Mouse (Mus musculus) stomach, postnatal 0 days (tissue): ENCODE measurements around the gene Ptk7. TPM values are rescaled to one million over a fixed set of nuclear protein-coding genes. Genes with fewer than 3 reads are reported as not detected.
A peak's percentile ranks its signal among the peaks of the same experiment; 100 is the strongest.

ENCODE experiments used
- ATAC-seq: fragments of 200-750 bp; cut with Nextera tagmentation; 2 replicates; pipeline ENCODE4 v1.8.0; 2017; ENCODE audit not compliant: low FRiP score, low TSS enrichment
- DNase-seq: peaks from one replicate; pipeline ENCODE4 v3.0.0-alpha.2; 2016; ENCODE audit warnings: low spot score
- H3K27ac ChIP-seq: fragments of 300-500 bp; sonication (generic); replicated peaks from 2 replicates; pipeline ENCODE4 v1.5.1; 2014; ENCODE audit warnings: mild to moderate bottlenecking, control low read depth
- H3K27me3 ChIP-seq: fragments of 300-500 bp; sonication (generic); 2 replicates; pipeline ENCODE4 v1.6.1; 2014; ENCODE audit warnings: low read length; ENCODE audit not compliant: control insufficient read depth, insufficient read depth
- H3K36me3 ChIP-seq: fragments of 300-500 bp; sonication (generic); 2 replicates; pipeline ENCODE4 v1.6.1; 2014; ENCODE audit warnings: low read length, mixed read lengths; ENCODE audit not compliant: control insufficient read depth, insufficient read depth
- H3K4me1 ChIP-seq: fragments of 300-500 bp; sonication (generic); replicated peaks from 2 replicates; pipeline ENCODE4 v1.6.1; 2014; ENCODE audit warnings: antibody characterized with exemption; ENCODE audit not compliant: control insufficient read depth, insufficient read depth
- H3K4me2 ChIP-seq: fragments of 300-500 bp; sonication (generic); replicated peaks from 2 replicates; pipeline ENCODE4 v1.6.1; 2014; ENCODE audit warnings: low read depth, mild to moderate bottlenecking, control low read depth, moderate library complexity
- H3K4me3 ChIP-seq: fragments of 300-500 bp; sonication (generic); 2 replicates; pipeline ENCODE4 v1.5.1; 2014; ENCODE audit warnings: low read depth, low read length, control low read depth
- H3K9ac ChIP-seq: fragments of 300-500 bp; sonication (generic); 2 replicates; pipeline ENCODE4 v1.6.1; 2014; ENCODE audit warnings: mild to moderate bottlenecking, low read length, control low read depth, mixed read lengths
- H3K9me3 ChIP-seq: fragments of 300-500 bp; sonication (generic); 2 replicates; pipeline ENCODE4 v1.6.1; 2016; ENCODE audit warnings: low read length; ENCODE audit not compliant: control insufficient read depth
- CTCF ChIP-seq: IDR thresholded peaks from 2 replicates; pipeline ENCODE4 v1.5.1; 2016; ENCODE audit warnings: antibody characterized with exemption, low read depth, mild to moderate bottlenecking, moderate library complexity
- EP300 ChIP-seq: optimal IDR thresholded peaks from 2 replicates; pipeline ENCODE3; 2016; ENCODE audit warnings: antibody characterized with exemption
- WGBS: fragments of 180-500 bp; shearing (Covaris S2); extraction: QIAGEN DNeasy Blood & Tissue Kit; methylation state at CpG from one replicate; pipeline ENCODE4 v1.1.7; 2014; 5-methylcytosine and 5-hydroxymethylcytosine counted together
- polyA plus RNA-seq: library from polyadenylated mRNA; unstranded; fragments of >200 nt; fragmentation: Nextera tagmentation; extraction: Ambion mirVana; gene quantifications from 2 replicates; pipeline ENCODE4 v1.2.1, GENCODE M21; 2015

Ptk7 gene
- polyA plus RNA-seq, 1 experiment from 2014 or later: 29.4 TPM

DNA sequence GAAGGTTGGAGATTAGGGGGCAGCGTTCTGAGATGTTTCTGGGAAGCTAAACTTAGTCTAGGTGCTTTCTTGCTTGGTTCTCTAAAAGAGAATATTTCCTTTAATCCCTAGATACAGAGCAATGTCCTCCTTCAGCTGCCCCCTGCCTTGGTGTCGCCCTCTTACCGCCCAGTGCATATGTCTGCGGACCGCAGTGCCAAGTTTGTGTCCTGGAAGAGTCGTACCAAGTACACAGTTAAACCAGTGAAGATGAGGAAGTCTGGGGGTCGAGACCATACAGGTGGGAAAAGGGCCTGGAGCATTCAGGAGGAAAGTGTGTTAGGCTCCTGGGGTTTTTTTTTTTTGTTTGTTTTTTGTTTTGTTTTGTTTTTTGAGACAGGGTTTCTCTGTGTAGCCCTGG lies 18.0 kb upstream of the Ptk7 start:
- H3K27me3 ChIP-seq: no peaks in the 10 kb centered on the region
- H3K27ac ChIP-seq: no peak overlapping the region
- no peak overlapping the region for H3K4me2 ChIP-seq
- 0 out of 2 replicates have a peak, but pooled peaks cover 2% of the 10 kb centered on the region for H3K36me3 ChIP-seq
- DNase-seq: no peak
- H3K4me3 ChIP-seq: no peak overlapping the region
- peaks cover 3% of the 10 kb centered on the region for H3K4me1 ChIP-seq
- TF ChIP-seq EP300 (no peak), CTCF (no peak)
- ATAC-seq: no peak
- WGBS: 87% methylated on average over 7 of the region's 7 CpGs
- H3K9me3 ChIP-seq: no peaks in the 10 kb centered on the region
- no peak overlapping the region for H3K9ac ChIP-seq

DNA sequence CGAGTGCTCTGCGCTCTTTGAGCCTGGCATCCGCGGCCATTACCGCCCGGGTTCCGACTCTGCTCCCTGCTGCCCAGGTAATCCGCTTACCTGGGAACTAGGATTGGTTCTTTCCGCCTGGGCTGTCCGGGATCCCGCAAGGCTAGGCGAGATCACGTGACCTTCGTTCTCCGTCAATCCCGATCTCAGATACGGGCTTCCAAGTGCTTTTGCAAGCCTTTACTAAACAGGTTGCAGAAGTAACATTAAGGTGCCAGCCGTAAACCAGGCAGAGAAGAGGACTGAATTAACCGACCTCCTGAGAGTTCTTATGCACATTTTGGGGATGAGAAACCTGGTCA lies 17.0 kb upstream of the Ptk7 start:
- no peak; the same call in 1 of the 2 replicates for ATAC-seq

DNA sequence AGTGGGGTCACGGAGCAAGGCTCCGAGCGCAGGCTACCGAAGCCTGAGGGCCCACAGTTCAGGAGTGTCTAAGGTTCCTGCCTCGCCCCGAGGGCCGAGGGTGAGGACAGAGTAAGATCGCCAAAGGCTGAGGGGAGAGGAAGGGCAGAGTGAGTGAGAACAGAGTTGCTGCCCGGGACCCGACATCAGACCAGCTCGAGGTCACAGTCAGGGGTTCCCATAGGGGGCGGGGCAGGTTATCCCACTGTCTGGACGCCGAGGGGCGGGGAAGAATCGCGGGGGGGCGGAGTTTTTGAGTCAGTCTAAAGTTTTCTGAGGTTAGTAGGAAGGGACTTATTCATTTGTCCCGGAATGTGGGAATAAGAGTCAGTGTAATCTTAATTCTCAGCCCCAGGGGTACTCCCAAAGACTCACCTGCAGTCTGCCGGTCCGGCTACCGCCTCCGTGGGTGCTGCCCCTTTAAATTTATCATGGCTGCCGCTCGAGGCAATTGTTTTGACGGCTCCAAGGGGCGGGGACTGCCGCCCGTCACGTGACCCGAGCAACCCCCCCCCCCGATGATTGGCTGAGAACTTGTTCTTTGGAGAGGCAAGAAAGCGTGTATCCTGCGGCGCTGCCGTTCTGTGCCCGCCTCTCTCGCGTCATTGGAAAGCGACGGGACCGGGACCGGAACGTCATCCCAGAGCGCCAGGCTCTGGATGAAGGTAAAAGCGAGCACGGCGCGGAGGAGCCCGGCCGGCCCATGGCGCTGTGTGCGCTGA lies 16.4 kb upstream of the Ptk7 start, which contains the start of the genes Klc4 and Mrpl2:
Gene Klc4, minus strand, starts transcription at position 462 of the 761 bp plus-strand sequence.
Gene Mrpl2, plus strand, starts transcription at position 669 of the 761 bp plus-strand sequence.
- Histone ChIP-seq H3K4me2 (peak within 1 kb of the TSS; percentile 95), H3K4me1 (no peaks in the 10 kb centered on the region), H3K9ac (peak within 1 kb of the TSS; percentile 74), H3K9me3 (no peaks in the 10 kb centered on the region), H3K27ac (peak within 1 kb of the TSS; percentile 91), H3K4me3 (peak within 1 kb of the TSS; percentile 60), H3K36me3 (peaks cover 9% of the 10 kb centered on the region; the same call in 1 of the 2 replicates), H3K27me3 (no peaks in the 10 kb centered on the region)
- TF ChIP-seq EP300 (no peak), CTCF (0 out of 2 replicates have a peak, but pooled peaks have one; percentile 24)
- under 1% methylated on average over 52 of the region's 53 CpGs for WGBS
- ATAC-seq: peak; percentile 79
- peak; percentile 100 for DNase-seq

More for the DNA sequence above, 17.0 kb upstream of the Ptk7 start:
- TF ChIP-seq CTCF (peak; percentile 18; the same call in 1 of the 2 replicates), EP300 (no peak)
- Histone ChIP-seq H3K9ac (peak overlapping the region; percentile 69), H3K9me3 (no peaks in the 10 kb centered on the region), H3K4me2 (peak overlapping the region; percentile 88), H3K36me3 (peaks cover 7% of the 10 kb centered on the region; the same call in 1 of the 2 replicates), H3K27me3 (no peaks in the 10 kb centered on the region), H3K4me3 (peak overlapping the region; percentile 60), H3K4me1 (no peaks in the 10 kb centered on the region), H3K27ac (peak overlapping the region; percentile 73)
- DNase-seq: no peak
- WGBS: under 1% methylated on average over 19 of the region's 19 CpGs

DNA sequence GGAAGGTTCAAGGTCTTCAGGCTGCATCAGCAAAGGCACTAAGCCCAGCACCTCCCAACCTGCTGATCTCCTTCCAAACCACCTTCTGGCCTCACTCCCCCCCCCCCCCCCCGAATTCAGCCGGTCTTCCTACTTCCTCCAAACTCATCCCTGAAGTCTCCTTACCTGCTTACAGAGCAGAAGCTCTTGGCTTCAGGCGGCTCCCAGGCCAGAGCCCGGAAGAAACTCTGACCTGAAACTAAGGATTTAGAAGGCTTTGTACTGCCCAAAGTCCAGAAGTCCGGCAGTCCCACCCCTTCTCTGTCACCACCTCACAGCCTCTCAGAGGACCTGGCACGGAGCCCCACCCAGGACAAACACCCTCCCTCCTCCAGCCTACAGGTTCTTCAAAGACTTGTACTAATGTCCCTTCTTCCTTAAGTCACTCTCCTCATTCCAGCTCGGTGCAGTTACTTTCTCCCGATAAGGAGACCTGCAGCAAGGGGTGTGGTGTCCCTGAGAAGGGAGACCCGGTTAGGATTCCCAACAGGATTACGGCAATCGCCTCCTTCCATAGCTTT lies 15.7 kb upstream of the Ptk7 start:
- peak overlapping the region; percentile 60 for H3K4me3 ChIP-seq
- ATAC-seq (peak; percentile 82), DNase-seq (peak; percentile 90)
- H3K36me3 ChIP-seq: peaks cover 15% of the 10 kb centered on the region; the same call in 1 of the 2 replicates
- 4% methylated on average over 10 of the region's 11 CpGs for WGBS
- no peaks in the 10 kb centered on the region for H3K4me1 ChIP-seq
- no peaks in the 10 kb centered on the region for H3K9me3 ChIP-seq
- H3K27ac ChIP-seq: peak overlapping the region; percentile 91
- TF ChIP-seq CTCF: no peak
- no peak for TF ChIP-seq EP300
- no peaks in the 10 kb centered on the region for H3K27me3 ChIP-seq
- peak overlapping the region; percentile 74 for H3K9ac ChIP-seq
- H3K4me2 ChIP-seq: peak overlapping the region; percentile 95

DNA sequence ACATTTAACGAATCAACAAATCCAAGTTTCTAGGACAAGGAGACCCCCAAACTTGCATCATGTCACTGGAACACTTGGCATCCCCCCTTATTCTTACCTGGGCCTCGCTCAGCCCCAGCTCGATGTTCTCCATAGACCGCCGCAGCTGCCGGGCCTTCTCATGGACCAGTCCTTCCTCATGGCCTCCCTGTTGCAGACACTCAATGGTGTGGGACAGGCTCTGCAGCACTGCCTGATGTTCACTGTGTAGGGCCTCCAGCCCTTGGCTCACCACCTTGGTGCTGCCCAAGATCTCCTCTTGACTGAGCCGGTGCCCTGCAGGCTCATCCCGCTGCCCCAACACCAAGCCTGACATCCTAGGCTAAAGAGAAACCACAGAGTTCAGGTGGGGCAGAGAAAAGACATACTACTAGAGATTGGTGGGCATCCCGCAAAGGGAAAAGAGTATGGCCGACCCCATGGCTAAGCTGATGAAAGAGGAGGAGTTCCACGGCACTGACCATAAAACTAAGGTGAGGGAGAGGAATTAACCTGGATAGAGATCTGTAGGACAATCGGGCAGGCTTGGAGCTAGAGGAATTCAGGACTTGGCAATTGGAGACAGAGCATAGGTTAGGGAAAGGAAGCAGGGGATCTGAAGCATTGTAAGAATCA lies 15.0 kb upstream of the Ptk7 start:
- Histone ChIP-seq H3K4me3 (peak overlapping the region; percentile 60), H3K27ac (peak overlapping the region; percentile 91), H3K4me2 (peak overlapping the region; percentile 95), H3K9ac (peak overlapping the region; percentile 74), H3K36me3 (peaks cover 15% of the 10 kb centered on the region; the same call in 1 of the 2 replicates), H3K27me3 (no peaks in the 10 kb centered on the region), H3K4me1 (no peaks in the 10 kb centered on the region), H3K9me3 (no peaks in the 10 kb centered on the region)
- ATAC-seq (no peak), DNase-seq (no peak)
- WGBS: 83% methylated on average over 12 of the region's 12 CpGs
- TF ChIP-seq CTCF (no peak), EP300 (no peak)
